Mouse (Mus musculus) spleen, postnatal 36 days (tissue): Measurements from ENCODE around the gene Alms1.
A peak's percentile ranks its signal among the peaks of the same experiment; 100 is the strongest.
"Not testable (repeated sequence)": the region's sequence is repeated elsewhere in the genome, so short reads cannot be mapped to it uniquely, and the experiment has no call there.

ENCODE experiments used
- DNase-seq, 2 experiments: peaks; one replicate each; pipeline ENCODE4 v3.0.0; 2022; ENCODE audit warnings: low spot score in 2 of 2, mixed read lengths in 1 of 2

The Alms1 gene

GRCm38 (mm10) chr6:85587396-85588143 lies at the start of gene Alms1:
Gene Alms1 (plus strand): TSS chr6:85587531.
- DNase-seq: peak; percentile 87 to 90

DNA sequence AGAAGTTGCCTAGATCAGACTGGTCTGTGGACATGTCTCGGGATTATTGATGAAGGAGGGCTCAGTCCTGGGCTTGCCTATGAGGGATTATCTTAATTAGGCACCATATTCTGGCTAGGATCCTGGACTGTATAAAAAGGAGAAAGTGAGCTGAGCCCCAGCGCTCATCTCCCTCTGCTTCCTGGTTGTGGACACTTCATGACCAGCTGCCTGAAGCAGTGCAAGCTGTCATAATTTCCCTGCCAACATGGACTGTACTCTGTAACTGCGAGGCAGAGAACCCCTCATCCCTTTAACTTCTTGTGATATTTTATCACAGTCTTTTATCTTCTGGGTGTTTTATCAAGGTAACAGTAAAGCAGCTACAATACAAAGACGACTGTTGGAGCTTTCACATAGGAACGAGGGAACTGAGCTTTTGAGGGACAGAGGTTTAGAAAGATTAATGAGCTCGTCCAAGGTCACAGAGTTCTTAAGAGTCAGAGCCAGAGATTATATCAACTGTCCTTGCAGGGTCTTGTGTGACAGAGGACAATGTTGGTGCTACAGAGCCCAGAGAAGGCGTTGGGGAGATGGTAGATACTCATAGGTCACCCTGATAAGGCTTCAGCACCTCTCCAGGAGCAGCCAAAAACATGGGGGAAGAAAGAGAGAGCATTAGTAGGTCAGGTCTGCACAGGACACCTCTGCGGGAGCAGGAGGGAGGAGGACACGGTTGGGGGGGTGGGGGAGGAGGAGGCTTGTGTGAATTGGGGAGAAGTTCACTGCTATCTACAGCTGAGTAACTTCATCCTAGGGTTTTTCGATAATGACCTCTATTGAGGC lies 43.8 kb upstream of the Alms1 start:
- no peak for DNase-seq

DNA sequence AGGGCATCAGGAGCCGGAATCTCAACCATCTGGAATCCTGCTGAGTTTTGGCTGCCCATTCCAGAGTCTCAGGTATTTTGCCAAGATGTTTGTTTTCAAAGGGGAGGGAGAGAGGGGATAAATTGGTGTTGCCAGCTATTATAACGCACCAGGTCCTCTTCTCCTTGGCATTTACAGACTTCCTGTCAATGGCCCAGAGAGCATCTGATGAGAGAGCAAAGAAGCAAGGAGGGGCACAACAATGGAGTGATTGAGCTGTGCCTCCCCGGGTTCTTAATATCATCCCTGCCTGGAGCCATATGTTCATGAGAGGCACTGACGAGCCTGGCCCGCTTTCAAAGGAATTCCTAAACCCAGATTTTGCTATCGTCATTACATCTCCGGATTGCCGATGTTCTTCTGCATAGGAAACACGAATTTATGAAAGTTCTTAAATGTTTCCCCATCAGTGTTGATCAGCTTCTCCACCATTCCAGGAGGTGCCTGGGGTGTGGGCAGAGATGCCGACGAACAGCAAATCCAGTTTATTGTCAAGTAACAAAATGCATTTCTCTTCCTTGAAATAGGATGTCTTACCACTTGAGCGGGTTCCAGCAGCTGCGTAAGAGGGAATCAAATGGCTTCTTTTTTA lies 43.0 kb upstream of the Alms1 start:
- no peak for DNase-seq

GRCm38 (mm10) chr6:85547642-85548041 lies 39.7 kb upstream of the Alms1 start:
- no peak for DNase-seq

- DNase-seq: no peak
These were observed 25.0 kb upstream of the Alms1 start for GRCm38 (mm10) chr6:85562374-85562773.

GRCm38 (mm10) chr6:85572816-85573215 lies 14.5 kb upstream of the Alms1 start:
- no peak for DNase-seq

DNA sequence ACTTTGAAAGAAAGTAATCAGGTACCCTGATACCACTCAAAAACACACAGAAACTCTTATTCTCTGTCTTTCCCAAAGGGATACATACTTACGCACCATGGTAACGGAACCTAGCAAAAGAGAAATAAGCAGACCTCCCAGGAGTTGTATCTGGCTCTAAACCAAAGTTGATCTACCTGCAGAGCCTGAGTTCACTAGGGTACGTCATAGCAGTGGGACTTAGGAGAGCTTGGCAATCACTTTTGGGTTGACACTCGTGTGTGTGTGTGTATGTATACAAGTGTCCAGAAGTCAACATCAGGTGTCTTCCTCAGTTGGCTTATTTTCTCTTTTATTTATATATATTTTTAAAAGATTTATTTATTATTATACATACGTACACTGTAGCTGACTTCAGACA lies 5.6 kb upstream of the Alms1 start:
- no peak for DNase-seq

GRCm38 (mm10) chr6:85584612-85585011 lies 2.7 kb upstream of the Alms1 start:
- no peak for DNase-seq

GRCm38 (mm10) chr6:85586805-85587367 lies 445 bp upstream of the Alms1 start:
- DNase-seq: peak; percentile 10 to 19

- DNase-seq: no peak
These were observed 833 bp downstream of the Alms1 start for GRCm38 (mm10) chr6:85588164-85588563.

DNA sequence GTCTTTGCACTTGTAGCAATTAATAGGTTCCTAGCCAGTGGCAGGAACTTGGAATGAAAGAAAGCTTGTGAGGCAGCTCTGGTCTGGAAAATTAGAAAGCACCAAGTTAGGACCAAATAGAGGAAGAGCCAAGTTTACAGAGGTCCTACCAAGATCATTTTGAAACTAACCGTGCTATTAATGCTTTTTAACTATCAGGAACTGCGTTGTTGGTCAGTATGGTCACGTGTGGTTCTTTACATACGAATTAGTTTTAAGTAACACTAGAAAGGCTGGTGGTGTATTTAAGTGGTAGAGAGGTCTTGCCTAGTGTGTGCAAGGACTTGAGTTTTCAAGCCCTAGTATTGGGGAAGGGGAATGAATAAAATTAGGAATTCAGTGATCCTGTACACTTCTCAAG lies 1.2 kb downstream of the Alms1 start:
- DNase-seq: no peak

- no peak for DNase-seq
These were observed 2.8 kb downstream of the Alms1 start for GRCm38 (mm10) chr6:85590116-85590515.

DNA sequence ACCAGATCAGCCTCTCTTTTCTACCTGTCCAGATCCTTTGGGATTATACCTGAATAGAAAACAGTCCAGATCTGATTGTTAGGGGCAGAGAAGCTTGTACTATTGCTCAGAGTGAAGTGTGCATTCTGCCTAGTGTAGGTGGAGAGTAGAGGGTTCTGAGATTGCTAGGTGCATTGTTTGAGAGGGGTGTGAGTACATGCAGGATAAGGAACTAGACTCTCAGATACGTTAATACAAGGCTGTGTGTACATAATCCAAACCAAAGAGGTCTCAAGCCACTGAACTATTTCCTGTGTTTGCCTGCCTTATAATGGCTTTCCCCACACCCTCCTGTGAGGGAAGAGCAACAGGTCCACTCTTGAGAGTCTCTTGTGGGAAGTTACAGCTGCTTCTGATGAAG lies 12.0 kb downstream of the Alms1 start:
- DNase-seq: no peak

- no peak for DNase-seq
These were observed 23.2 kb downstream of the Alms1 start for GRCm38 (mm10) chr6:85610511-85610910.

- no peak for DNase-seq
These were observed 33.5 kb downstream of the Alms1 start for GRCm38 (mm10) chr6:85620826-85621225.

GRCm38 (mm10) chr6:85621600-85621999 lies 34.3 kb downstream of the Alms1 start:
- DNase-seq: no peak

- DNase-seq: no peak
These were observed 37.2 kb downstream of the Alms1 start for GRCm38 (mm10) chr6:85624511-85624910.

GRCm38 (mm10) chr6:85633165-85633564 lies 45.8 kb downstream of the Alms1 start:
- DNase-seq: no peak

DNA sequence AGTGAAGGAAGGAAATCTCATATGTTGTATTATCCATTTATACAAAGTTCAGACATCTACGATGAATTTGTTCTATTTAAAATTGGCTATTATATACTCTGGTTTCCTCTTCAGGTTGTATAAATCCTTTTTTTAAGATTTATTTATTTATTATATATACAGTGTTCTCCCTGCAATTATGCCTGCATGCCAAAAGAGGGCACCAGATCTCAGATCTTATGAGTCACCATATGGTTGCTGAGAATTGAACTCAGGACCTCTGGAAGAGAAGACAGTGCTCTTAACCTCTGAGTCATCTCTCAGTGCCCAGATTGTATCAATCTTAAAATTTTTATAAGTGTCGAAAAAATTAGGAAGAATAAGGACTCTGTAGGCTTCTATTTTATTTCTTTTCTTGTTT lies 65.9 kb downstream of the Alms1 start:
- no peak for DNase-seq

DNA sequence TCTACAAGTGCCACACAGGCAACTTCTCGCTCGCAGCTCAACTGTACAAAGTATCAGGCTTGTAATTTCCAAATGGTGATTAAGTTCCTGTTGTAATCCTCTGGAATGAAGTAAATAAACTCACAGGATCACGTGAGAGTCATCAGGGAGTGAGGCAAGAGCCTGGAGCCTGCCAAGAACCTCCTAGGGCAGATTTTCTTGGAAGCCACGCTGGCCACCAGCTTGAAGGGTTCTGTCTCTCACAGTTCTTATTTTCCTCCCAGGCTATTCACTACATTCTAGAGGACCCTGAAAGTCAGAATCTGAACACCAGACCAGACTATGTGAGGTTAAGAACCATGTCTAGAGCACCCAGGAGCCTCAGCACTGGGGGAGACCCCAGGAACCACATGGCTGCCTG lies 114.6 kb downstream of the Alms1 start:
- not testable (repeated sequence) for DNase-seq

DNA sequence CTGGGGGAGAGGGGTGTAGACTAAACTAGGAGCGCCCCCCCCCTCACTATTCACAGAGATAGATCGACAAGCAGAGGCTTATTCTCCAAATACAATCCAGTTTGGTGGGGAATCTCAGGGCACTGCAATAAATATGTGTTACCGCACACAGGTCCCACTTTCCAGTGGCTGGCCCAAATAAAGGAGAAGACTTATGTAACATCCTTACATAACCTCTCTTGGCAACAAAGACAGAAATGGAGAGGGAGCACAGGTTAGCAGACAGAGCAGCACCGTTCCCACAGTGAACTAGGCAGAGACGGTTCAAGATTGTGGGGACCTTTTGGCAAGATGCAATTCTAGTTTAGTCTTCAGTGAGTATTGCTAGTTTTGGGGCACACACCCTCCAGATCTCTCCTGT lies 121.9 kb downstream of the Alms1 start:
- not testable (repeated sequence) for DNase-seq

- DNase-seq: not testable (repeated sequence)
These were observed 122.3 kb downstream of the Alms1 start for GRCm38 (mm10) chr6:85709607-85710006.
